In the genomic region with DNA sequence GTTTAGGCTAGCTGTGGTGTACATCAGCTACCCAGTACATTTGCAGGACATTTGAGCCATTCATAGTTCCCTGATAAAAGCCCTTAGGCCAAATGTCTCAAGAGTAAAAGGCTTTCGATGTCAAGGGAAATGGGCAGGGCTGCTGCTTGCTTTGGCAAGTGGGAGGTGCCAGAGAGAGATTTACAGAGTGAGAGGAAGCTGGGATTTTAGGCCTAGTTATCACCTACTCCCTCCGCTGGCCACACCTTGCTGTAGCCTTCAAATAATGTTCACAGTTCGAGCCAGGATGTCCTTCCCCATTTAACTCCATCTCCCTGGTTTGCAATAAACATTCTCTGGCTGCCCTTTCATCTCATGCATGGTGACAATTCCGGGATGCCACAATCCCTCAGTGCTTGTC, we compare ENCODE assay signal across 15 mouse cellular contexts.
DNase-seq lines count a peak whose midpoint lies in the region; ATAC-seq and TF ChIP-seq lines count a peak whose summit lies in the region.
"Had no signal": no experiment of that assay in that cellular context is flagged by ENCODE, and none has a peak within 500 bp of the region (broad histone marks: within the 10 kb centered on the region; RNA-seq: fewer than 3 reads in every experiment).

No protein-coding gene starts in this region.

- DNase-seq in heart, adult 2 months, result no peak
- DNase-seq in heart, adult 11 months, result no peak
- DNase-seq in kidney, adult 9 months, result peak; percentile 16
- no peak for DNase-seq in kidney, postnatal 10 days
- peak; percentile 43 for DNase-seq in midbrain, embryonic 14.5 days
- no peak for DNase-seq in midbrain, embryonic 11.5 days (ENCODE audit: low spot score, missing footprints)
- DNase-seq in embryonic facial prominence, embryonic 14.5 days (ENCODE audit: low spot score), result peak; percentile 30
- DNase-seq in urinary bladder, postnatal 36 days (ENCODE audit: low spot score in 2 of 2), result no peak
- DNase-seq: adrenal gland, postnatal 36 days; gastrocnemius, adult 2 months; lung, postnatal 14 days; spleen, adult 18-20 months; thymus, postnatal 4 days had no signal

- no peaks in the 10 kb centered on the region; the same call in 1 of the 2 replicates for H3K4me1 ChIP-seq in heart, adult 2 months (ENCODE audit: control insufficient read depth, insufficient read depth, low read length)
- peaks cover 18% of the 10 kb centered on the region for H3K4me1 ChIP-seq in midbrain, embryonic 14.5 days (ENCODE audit: control insufficient read depth, insufficient read depth, low read length)
- H3K4me1 ChIP-seq in midbrain, embryonic 11.5 days (ENCODE audit: control insufficient read depth, insufficient read depth, low read length), result peaks cover 16% of the 10 kb centered on the region; the same call in 1 of the 2 replicates
- H3K4me1 ChIP-seq in embryonic facial prominence, embryonic 14.5 days (ENCODE audit: control insufficient read depth, insufficient read depth, low read length), result peaks cover 9% of the 10 kb centered on the region; the same call in 1 of the 2 replicates

- TF ChIP-seq POLR2A in heart, adult 2 months (IDR thresholded peaks at IDR 0.05; ENCODE audit: insufficient read depth, low read depth, low read length), result no peak

- H3K4me3 ChIP-seq in heart, adult 2 months, result no peak overlapping the region
- no peak overlapping the region for H3K4me3 ChIP-seq in midbrain, embryonic 14.5 days (replicated peaks; ENCODE audit: low read depth, low read length)
- H3K4me3 ChIP-seq in midbrain, embryonic 11.5 days (ENCODE audit: low read depth, low read length), result no peak overlapping the region
- no peak overlapping the region for H3K4me3 ChIP-seq in embryonic facial prominence, embryonic 14.5 days (ENCODE audit: low read depth, low read length)
- H3K4me3 ChIP-seq: gastrocnemius, adult 2 months; heart, embryonic 13.5 days; midbrain, embryonic 15.5 days had no signal

- H3K4me2 ChIP-seq in midbrain, embryonic 14.5 days (ENCODE audit: low read length), result no peak overlapping the region
- H3K4me2 ChIP-seq in midbrain, embryonic 11.5 days, result no peak overlapping the region
- no peak overlapping the region for H3K4me2 ChIP-seq in embryonic facial prominence, embryonic 14.5 days (ENCODE audit: low read depth, low read length)
- H3K4me2 ChIP-seq: heart, embryonic 13.5 days; midbrain, embryonic 15.5 days had no signal

- ATAC-seq in midbrain, embryonic 14.5 days (ENCODE audit: low FRiP score, low TSS enrichment), result no peak
- ATAC-seq in midbrain, embryonic 11.5 days (ENCODE audit: low FRiP score), result no peak
- no peak for ATAC-seq in embryonic facial prominence, embryonic 14.5 days (ENCODE audit: low read depth)

- TF ChIP-seq CTCF in heart, adult 2 months (IDR thresholded peaks at IDR 0.05), result peak; percentile 26

- no peak overlapping the region for H3K9ac ChIP-seq in heart, adult 2 months (ENCODE audit: low read depth, low read length)
- no peak overlapping the region for H3K9ac ChIP-seq in midbrain, embryonic 14.5 days (replicated peaks; ENCODE audit: low read length)
- H3K9ac ChIP-seq in midbrain, embryonic 11.5 days (ENCODE audit: low read length), result no peak overlapping the region
- no peak overlapping the region for H3K9ac ChIP-seq in embryonic facial prominence, embryonic 14.5 days (ENCODE audit: low read depth, low read length)
- H3K9ac ChIP-seq: heart, embryonic 13.5 days; midbrain, embryonic 15.5 days had no signal

- H3K79me2 ChIP-seq in heart, adult 2 months (replicated peaks; ENCODE audit: control insufficient read depth, insufficient read depth, low read length), result no peaks in the 10 kb centered on the region

- intact Hi-C loops in heart, adult 2 months (cut with DNase I), result no loop called here

- no peaks in the 10 kb centered on the region for H3K36me3 ChIP-seq in heart, adult 2 months (ENCODE audit: control insufficient read depth, insufficient read depth, low read length)
- H3K36me3 ChIP-seq in midbrain, embryonic 14.5 days (ENCODE audit: control insufficient read depth, insufficient read depth, low read length), result no peaks in the 10 kb centered on the region
- no peaks in the 10 kb centered on the region for H3K36me3 ChIP-seq in midbrain, embryonic 11.5 days (ENCODE audit: control insufficient read depth, insufficient read depth, low read length)
- H3K36me3 ChIP-seq in embryonic facial prominence, embryonic 14.5 days (ENCODE audit: control insufficient read depth, insufficient read depth, low read length), result no peaks in the 10 kb centered on the region
- H3K36me3 ChIP-seq: heart, embryonic 13.5 days; midbrain, embryonic 15.5 days had no signal

- no peaks in the 10 kb centered on the region for H3K9me3 ChIP-seq in midbrain, embryonic 14.5 days (ENCODE audit: control insufficient read depth, low read length)
- H3K9me3 ChIP-seq in midbrain, embryonic 11.5 days (ENCODE audit: control insufficient read depth, low read length), result no peaks in the 10 kb centered on the region
- H3K9me3 ChIP-seq in embryonic facial prominence, embryonic 14.5 days (ENCODE audit: control insufficient read depth, low read length), result no peaks in the 10 kb centered on the region
- H3K9me3 ChIP-seq: heart, embryonic 13.5 days; midbrain, embryonic 15.5 days had no signal

- no peak overlapping the region for H3K27ac ChIP-seq in heart, adult 2 months
- H3K27ac ChIP-seq in midbrain, embryonic 14.5 days (replicated peaks; ENCODE audit: low read depth, low read length), result no peak overlapping the region
- H3K27ac ChIP-seq in midbrain, embryonic 11.5 days (ENCODE audit: low read depth, low read length), result no peak overlapping the region
- no peak overlapping the region for H3K27ac ChIP-seq in embryonic facial prominence, embryonic 14.5 days (replicated peaks; ENCODE audit: low read depth, low read length)
- H3K27ac ChIP-seq: gastrocnemius, adult 2 months; heart, embryonic 13.5 days; midbrain, embryonic 15.5 days had no signal

- 43% methylated on average over 4 of the region's 4 CpGs for WGBS in heart, adult 2 months
- WGBS in midbrain, embryonic 14.5 days, result 48% methylated on average over 4 of the region's 4 CpGs
- WGBS in midbrain, embryonic 11.5 days, result 51% methylated on average over 4 of the region's 4 CpGs
- 48% methylated on average over 4 of the region's 4 CpGs for WGBS in embryonic facial prominence, embryonic 14.5 days

- TF ChIP-seq EP300 in heart, adult 2 months (IDR thresholded peaks at IDR 0.05; ENCODE audit: insufficient read depth, low read depth, low read length), result no peak

- no peaks in the 10 kb centered on the region for H3K27me3 ChIP-seq in heart, adult 2 months (ENCODE audit: control insufficient read depth, insufficient read depth, low read length)
- no peaks in the 10 kb centered on the region for H3K27me3 ChIP-seq in midbrain, embryonic 14.5 days (ENCODE audit: control insufficient read depth, insufficient read depth, low read length)
- no peaks in the 10 kb centered on the region for H3K27me3 ChIP-seq in midbrain, embryonic 11.5 days (ENCODE audit: control insufficient read depth, insufficient read depth, low read length)
- H3K27me3 ChIP-seq in embryonic facial prominence, embryonic 14.5 days (replicated peaks; ENCODE audit: control insufficient read depth, insufficient read depth, low read length), result no peaks in the 10 kb centered on the region
- H3K27me3 ChIP-seq: heart, embryonic 13.5 days; midbrain, embryonic 15.5 days had no signal

Comparison
In these comparisons a context has a peak if more than half of its experiments do, and no peak if none do; other contexts are left out.
1. DNase-seq: peak in kidney, adult 9 months (single experiment), midbrain, embryonic 14.5 days (single experiment) and embryonic facial prominence, embryonic 14.5 days (single experiment); none in heart, adult 2 months (0 of 2), heart, adult 11 months (single experiment), kidney, postnatal 10 days (single experiment), midbrain, embryonic 11.5 days (single experiment) and urinary bladder, postnatal 36 days (0 of 2).